Mouse (Mus musculus) heart, adult 9 months (tissue): ENCODE results near the gene Kdm6b.
A peak's percentile ranks its signal among the peaks of the same experiment; 100 is the strongest.

Source experiments
- DNase-seq, 2 experiments: peaks; one replicate each; pipeline ENCODE4 v3.0.0; 2022; ENCODE audit warnings: low spot score in 2 of 2

Kdm6b gene

GRCm38 (mm10) chr11:69389531-69390399 lies 23.7 kb downstream of the Kdm6b start:
- no peak for DNase-seq

GRCm38 (mm10) chr11:69388680-69389079 lies 24.8 kb downstream of the Kdm6b start:
- DNase-seq, result no peak

GRCm38 (mm10) chr11:69386758-69387157 lies 26.7 kb downstream of the Kdm6b start:
- no peak for DNase-seq

- DNase-seq, result no peak
These were observed 28.5 kb downstream of the Kdm6b start for GRCm38 (mm10) chr11:69384979-69385378.

GRCm38 (mm10) chr11:69382478-69383105 lies 30.9 kb downstream of the Kdm6b start:
- no peak for DNase-seq

- DNase-seq, result no peak
These were observed 32.1 kb downstream of the Kdm6b start for GRCm38 (mm10) chr11:69381356-69381755.

- DNase-seq, result no peak
These were observed 33.9 kb downstream of the Kdm6b start for GRCm38 (mm10) chr11:69379600-69379999.

GRCm38 (mm10) chr11:69377766-69378165 lies 35.7 kb downstream of the Kdm6b start:
- DNase-seq, result no peak

- DNase-seq, result no peak
These were observed 37.8 kb downstream of the Kdm6b start for GRCm38 (mm10) chr11:69375646-69376045.

- no peak for DNase-seq
These were observed 40.1 kb downstream of the Kdm6b start for GRCm38 (mm10) chr11:69373223-69373965.

- DNase-seq, result no peak
These were observed 40.7 kb downstream of the Kdm6b start for GRCm38 (mm10) chr11:69372780-69373170.

GRCm38 (mm10) chr11:69372056-69372779 lies 41.3 kb downstream of the Kdm6b start:
- DNase-seq, result no peak

GRCm38 (mm10) chr11:69371601-69372000 lies 41.9 kb downstream of the Kdm6b start:
- no peak for DNase-seq

- DNase-seq, result no peak
These were observed 42.7 kb downstream of the Kdm6b start for GRCm38 (mm10) chr11:69370817-69371215.

GRCm38 (mm10) chr11:69369990-69370816 lies 43.3 kb downstream of the Kdm6b start:
- DNase-seq, result no peak

- no peak for DNase-seq
These were observed 44.1 kb downstream of the Kdm6b start, which contains the start of gene Chd3 for GRCm38 (mm10) chr11:69369215-69369989. Gene Chd3 (minus strand): TSS chr11:69369406.

- peak; percentile 25 to 48 for DNase-seq
These were observed 44.9 kb downstream of the Kdm6b start for GRCm38 (mm10) chr11:69368356-69369214.

- DNase-seq, result peak; percentile 18 to 41
These were observed 45.7 kb downstream of the Kdm6b start for GRCm38 (mm10) chr11:69367616-69368355.
